Mouse (Mus musculus) midbrain, embryonic 16.5 days (tissue): ENCODE measurements around the gene Fto. TPM values are rescaled to one million over a fixed set of nuclear protein-coding genes. Genes with fewer than 3 reads are reported as not detected.

Experiments
- ATAC-seq: fragments of 200-750 bp; cut with Nextera tagmentation; 2 replicates; pipeline ENCODE4 v1.8.0; 2017; ENCODE audit warnings: moderate TSS enrichment
- H3K27ac ChIP-seq: fragments of 300-500 bp; sonication (generic); 2 replicates; pipeline ENCODE4 v1.5.1; 2014; ENCODE audit warnings: mild to moderate bottlenecking, low read length, mixed read lengths
- H3K27me3 ChIP-seq: fragments of 300-500 bp; sonication (generic); 2 replicates; pipeline ENCODE4 v1.6.1; 2014; ENCODE audit warnings: low read depth, low read length, mixed read lengths; ENCODE audit not compliant: control insufficient read depth, insufficient read depth
- H3K36me3 ChIP-seq: fragments of 300-500 bp; sonication (generic); 2 replicates; pipeline ENCODE4 v1.6.1; 2014; ENCODE audit warnings: mild to moderate bottlenecking, low read length, moderate library complexity, mixed read lengths; ENCODE audit not compliant: control insufficient read depth, insufficient read depth
- H3K4me1 ChIP-seq: fragments of 300-500 bp; sonication (generic); 2 replicates; pipeline ENCODE4 v1.6.1; 2014; ENCODE audit warnings: mild to moderate bottlenecking, low read length, mixed read lengths; ENCODE audit not compliant: control insufficient read depth, insufficient read depth
- H3K4me2 ChIP-seq: fragments of 300-500 bp; sonication (generic); 2 replicates; pipeline ENCODE4 v1.6.1; 2014; ENCODE audit warnings: mild to moderate bottlenecking, low read length, mixed read lengths
- H3K4me3 ChIP-seq: fragments of 300-500 bp; sonication (generic); 2 replicates; pipeline ENCODE4 v1.5.1; 2014; ENCODE audit warnings: low read depth, mild to moderate bottlenecking, low read length, moderate library complexity, mixed read lengths
- H3K9ac ChIP-seq: fragments of 300-500 bp; sonication (generic); 2 replicates; pipeline ENCODE4 v1.6.1; 2014; ENCODE audit warnings: low read depth, low read length, mixed read lengths
- H3K9me3 ChIP-seq: fragments of 300-500 bp; sonication (generic); replicated peaks from 2 replicates; pipeline ENCODE4 v1.6.1; 2014; ENCODE audit warnings: mild to moderate bottlenecking, low read length, mixed read lengths; ENCODE audit not compliant: control insufficient read depth, poor library complexity, severe bottlenecking
- WGBS: fragments of 180-500 bp; shearing (Covaris S2); extraction: QIAGEN DNeasy Blood & Tissue Kit; methylation state at CpG from one replicate; pipeline ENCODE4 v1.1.7; 2014; 5-methylcytosine and 5-hydroxymethylcytosine counted together
- polyA plus RNA-seq: library from polyadenylated mRNA; unstranded; fragments of >200 nt; fragmentation: Nextera tagmentation; extraction: Ambion mirVana; gene quantifications from 2 replicates; pipeline ENCODE4 v1.2.1, GENCODE M21; 2015

Fto gene
- polyA plus RNA-seq, 1 experiment from 2014 or later, result 177 TPM

DNA sequence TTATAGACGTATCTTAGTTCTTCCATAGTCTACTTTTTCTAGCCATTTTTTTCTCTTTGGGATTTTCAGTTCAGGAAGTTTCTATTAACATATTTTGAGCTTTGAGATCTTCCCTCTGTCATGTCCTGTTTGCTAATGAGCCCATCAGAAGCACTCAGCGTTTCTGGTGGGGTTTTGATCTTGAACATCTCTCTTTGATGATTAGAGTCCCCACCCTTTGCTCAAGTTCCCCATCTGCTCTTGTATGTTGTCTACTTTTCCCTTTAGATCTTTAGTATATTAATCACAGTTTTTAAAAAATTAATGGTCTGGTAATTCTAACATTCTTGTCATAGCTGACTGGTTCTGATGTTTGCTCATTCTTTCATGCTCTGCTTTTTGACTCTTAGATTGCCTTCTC, 150.4 kb downstream of the Fto start:
- Histone ChIP-seq H3K27me3 (no peaks in the 10 kb centered on the region), H3K36me3 (no peaks in the 10 kb centered on the region), H3K9me3 (no peaks in the 10 kb centered on the region), H3K4me2 (no peak overlapping the region), H3K4me3 (no peak overlapping the region), H3K9ac (no peak overlapping the region), H3K27ac (no peak overlapping the region), H3K4me1 (no peaks in the 10 kb centered on the region)
- ATAC-seq, result no peak
- 56% methylated on average over 2 of the region's 2 CpGs for WGBS

DNA sequence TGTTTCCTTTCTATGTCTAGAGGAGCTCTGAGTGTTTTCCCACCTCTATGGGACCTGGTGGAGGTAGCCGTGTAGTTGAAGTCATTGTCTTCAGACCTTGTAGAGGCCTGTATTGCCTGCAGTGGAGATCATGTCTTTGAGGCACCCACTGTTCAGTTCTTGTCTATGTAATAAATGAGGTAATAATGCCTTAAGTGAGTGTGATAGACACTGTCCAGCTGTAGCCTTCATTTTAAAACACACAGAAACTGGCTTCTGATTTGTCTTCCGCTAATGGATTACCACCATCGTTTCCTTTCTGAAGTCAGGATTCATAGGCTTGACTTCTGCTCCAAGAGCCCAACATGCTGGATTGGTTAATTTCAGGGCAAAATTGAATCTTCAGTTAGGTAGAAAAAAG, 154.1 kb downstream of the Fto start:
- WGBS, result 91% methylated on average over 3 of the region's 3 CpGs
- no peaks in the 10 kb centered on the region for H3K27me3 ChIP-seq
- no peak overlapping the region for H3K27ac ChIP-seq
- ATAC-seq, result no peak
- H3K4me1 ChIP-seq, result no peaks in the 10 kb centered on the region
- no peak overlapping the region for H3K9ac ChIP-seq
- H3K4me2 ChIP-seq, result no peak overlapping the region
- H3K9me3 ChIP-seq, result no peaks in the 10 kb centered on the region
- no peak overlapping the region for H3K4me3 ChIP-seq
- H3K36me3 ChIP-seq, result no peaks in the 10 kb centered on the region

DNA sequence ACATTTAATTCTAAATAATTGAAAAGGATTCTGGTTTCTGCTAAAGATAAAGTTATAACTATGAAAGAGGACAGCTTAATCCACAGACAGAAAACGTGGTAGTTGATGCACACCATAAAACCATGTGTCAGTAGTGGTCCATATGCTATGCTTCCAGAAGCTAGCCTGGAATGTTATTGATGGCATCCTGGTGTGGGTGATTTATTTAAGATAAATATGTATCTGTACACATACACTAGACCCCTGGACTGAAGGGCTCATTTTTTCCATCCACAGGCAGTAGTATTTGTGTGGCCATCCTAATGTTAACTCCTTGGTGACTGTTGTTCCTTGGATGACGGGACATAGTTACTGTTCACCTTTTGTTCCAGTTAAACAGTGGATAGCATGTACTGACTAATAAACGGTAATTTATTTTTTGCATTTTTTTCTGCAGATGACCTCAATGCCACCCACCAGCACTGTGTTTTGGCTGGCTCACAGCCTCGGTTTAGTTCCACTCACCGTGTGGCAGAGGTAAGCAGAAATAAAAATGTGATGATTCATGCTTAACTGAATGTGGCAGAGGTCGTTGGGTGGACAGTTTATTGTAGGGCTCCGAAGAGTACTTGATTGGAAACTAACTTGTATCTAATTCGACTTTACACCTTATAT, 154.7 kb downstream of the Fto start:
- Histone ChIP-seq H3K4me1 (no peaks in the 10 kb centered on the region), H3K4me2 (no peak overlapping the region), H3K9me3 (no peaks in the 10 kb centered on the region), H3K36me3 (no peaks in the 10 kb centered on the region), H3K27ac (no peak overlapping the region), H3K4me3 (no peak overlapping the region), H3K27me3 (no peaks in the 10 kb centered on the region), H3K9ac (no peak overlapping the region)
- ATAC-seq, result no peak
- 91% methylated on average over 8 of the region's 8 CpGs for WGBS

DNA sequence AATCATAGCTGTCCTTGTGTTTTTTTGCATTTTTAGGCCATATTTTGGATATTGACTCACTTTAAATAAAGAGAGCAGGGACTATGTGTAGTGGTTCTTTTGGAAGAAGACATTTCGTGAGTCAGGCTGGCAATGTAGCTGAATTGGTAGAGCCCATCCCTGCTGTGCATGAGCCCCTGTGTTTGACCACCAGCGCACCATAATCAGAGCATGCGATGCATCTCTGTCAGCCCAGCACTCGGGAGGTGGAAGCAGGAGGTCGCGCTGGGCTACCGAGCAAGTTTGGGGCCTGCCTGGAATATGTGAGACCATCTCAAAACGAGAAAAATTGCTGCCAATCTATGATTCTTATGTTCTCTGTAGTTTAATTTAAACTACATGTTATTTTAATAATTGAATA, 156.1 kb downstream of the Fto start:
- Histone ChIP-seq H3K4me3 (no peak overlapping the region), H3K9me3 (no peaks in the 10 kb centered on the region), H3K36me3 (peaks cover 2% of the 10 kb centered on the region; the same call in 1 of the 2 replicates), H3K9ac (no peak overlapping the region), H3K4me2 (no peak overlapping the region), H3K4me1 (no peaks in the 10 kb centered on the region), H3K27ac (no peak overlapping the region), H3K27me3 (no peaks in the 10 kb centered on the region)
- 94% methylated on average over 8 of the region's 8 CpGs for WGBS
- ATAC-seq, result no peak

DNA sequence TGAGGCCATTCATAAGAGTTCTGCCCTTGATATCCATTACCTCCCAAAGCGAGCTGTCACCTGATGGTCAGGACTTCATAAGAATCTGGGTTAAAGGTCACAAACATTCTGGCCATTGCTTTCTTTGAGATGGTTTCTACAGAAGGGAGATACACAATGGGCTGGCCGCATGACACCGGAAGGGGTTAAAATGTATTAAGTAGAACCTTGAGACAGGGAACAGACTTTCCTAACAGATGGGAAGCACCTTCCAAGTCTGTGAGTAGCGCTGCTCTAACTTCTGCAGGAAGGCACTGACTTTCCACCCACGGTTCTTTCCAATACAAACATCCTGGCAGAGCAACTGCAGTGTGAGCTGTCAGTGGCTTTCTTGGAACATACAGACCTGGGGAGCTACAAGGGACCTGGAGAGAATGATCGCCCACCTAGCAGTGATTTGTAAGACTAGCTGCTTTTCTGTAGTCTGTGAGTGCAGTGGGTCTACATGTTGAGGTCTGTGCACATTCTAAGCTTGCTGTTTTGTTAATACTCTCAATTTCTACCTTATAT, 161.5 kb downstream of the Fto start:
- Histone ChIP-seq H3K4me2 (no peak overlapping the region), H3K4me1 (no peaks in the 10 kb centered on the region), H3K36me3 (peaks cover 5% of the 10 kb centered on the region; the same call in 1 of the 2 replicates), H3K4me3 (no peak overlapping the region), H3K27me3 (no peaks in the 10 kb centered on the region), H3K27ac (no peak overlapping the region), H3K9me3 (no peaks in the 10 kb centered on the region), H3K9ac (no peak overlapping the region)
- no peak for ATAC-seq
- 94% methylated on average over 6 of the region's 6 CpGs for WGBS

DNA sequence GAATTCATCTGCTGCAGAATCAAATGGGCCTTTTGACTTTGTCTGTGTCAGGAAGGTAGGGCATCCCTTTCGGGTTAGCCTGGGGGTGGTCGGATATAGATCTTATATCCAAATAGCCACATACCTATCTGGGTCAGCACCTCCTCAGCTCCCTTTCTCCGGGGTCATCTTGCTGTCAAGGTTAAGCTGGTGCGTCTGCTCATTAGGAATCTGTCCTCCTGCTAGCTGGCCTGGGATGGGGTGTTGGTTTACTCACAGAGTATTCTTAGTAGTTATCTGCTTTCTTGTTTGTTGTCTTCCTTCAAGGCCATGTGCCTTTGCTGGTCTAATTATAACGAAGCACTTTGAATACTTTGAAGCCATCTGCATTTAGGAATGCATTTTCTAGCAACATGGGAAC, 163.7 kb downstream of the Fto start:
- Histone ChIP-seq H3K4me2 (no peak overlapping the region), H3K27me3 (no peaks in the 10 kb centered on the region), H3K9ac (no peak overlapping the region), H3K36me3 (peaks cover 5% of the 10 kb centered on the region; the same call in 1 of the 2 replicates), H3K9me3 (no peaks in the 10 kb centered on the region), H3K4me3 (no peak overlapping the region), H3K4me1 (no peaks in the 10 kb centered on the region), H3K27ac (no peak overlapping the region)
- WGBS, result 95% methylated on average over 5 of the region's 5 CpGs
- no peak for ATAC-seq

DNA sequence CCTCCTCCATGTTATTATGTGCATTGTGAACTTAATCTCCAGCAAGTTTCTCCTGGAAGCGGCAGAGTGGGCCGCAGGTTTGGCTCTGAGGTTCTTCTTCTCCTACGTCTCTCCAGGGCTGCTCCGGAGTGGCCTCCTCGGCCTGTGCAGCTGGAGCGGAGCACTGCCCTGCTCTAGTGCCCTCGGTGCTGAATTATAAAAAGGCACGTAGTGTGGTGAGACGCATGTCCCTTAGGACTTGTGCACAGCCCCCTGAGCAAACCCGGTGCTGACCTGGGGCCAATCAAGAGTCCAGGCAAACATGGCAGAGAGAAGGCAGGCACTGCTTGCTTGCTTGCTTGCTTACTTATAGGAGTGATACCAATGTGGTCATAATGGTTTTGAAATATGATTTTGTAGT, 164.1 kb downstream of the Fto start:
- ATAC-seq, result no peak
- Histone ChIP-seq H3K27ac (no peak overlapping the region), H3K4me2 (no peak overlapping the region), H3K4me1 (no peaks in the 10 kb centered on the region), H3K27me3 (no peaks in the 10 kb centered on the region), H3K9ac (no peak overlapping the region), H3K4me3 (no peak overlapping the region), H3K9me3 (no peaks in the 10 kb centered on the region), H3K36me3 (peaks cover 5% of the 10 kb centered on the region; the same call in 1 of the 2 replicates)
- WGBS, result 90% methylated on average over 10 of the region's 10 CpGs

DNA sequence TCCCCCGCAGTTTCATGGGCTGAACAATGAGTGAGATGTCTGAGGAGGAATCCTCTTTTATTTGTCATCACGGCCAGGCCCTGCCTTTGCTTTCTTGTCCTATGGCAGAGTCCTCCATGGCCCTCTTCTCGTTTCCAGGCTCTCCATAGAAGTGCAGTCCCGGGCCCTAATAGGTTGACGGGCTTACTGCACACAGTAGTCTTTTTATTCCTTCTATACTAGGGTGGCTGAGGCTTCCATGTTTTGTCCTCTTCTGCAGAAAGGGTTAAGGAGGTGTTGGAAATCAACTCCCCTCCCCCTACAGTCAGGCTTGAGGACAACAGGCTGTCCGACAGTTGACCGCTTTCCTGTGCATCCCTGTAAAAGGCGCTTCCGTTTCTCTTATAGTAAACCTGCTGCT, 169.2 kb downstream of the Fto start:
- 58% methylated on average over 9 of the region's 9 CpGs for WGBS
- Histone ChIP-seq H3K4me3 (no peak overlapping the region), H3K27me3 (no peaks in the 10 kb centered on the region), H3K27ac (no peak overlapping the region), H3K4me1 (no peaks in the 10 kb centered on the region), H3K9me3 (no peaks in the 10 kb centered on the region), H3K9ac (no peak overlapping the region), H3K36me3 (no peaks in the 10 kb centered on the region), H3K4me2 (no peak overlapping the region)
- no peak for ATAC-seq

DNA sequence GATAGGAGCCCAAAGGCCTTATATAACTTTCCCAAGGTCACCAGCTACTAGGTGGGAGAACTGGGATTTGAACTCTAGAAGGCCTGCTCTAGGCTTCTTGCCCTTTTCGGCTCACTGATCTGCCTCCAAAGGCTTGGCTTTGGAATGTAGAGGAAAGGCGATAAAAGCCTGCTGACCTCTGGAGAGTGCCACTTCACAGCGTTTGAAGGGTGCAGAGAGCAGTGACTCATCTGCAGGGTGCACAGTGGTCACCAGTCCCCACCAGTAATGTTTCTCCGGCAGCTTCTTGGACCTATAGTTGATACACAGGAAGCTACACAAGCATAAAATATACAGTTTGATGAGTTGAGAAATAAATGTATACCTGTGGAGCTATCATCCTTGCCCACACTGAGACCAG, 173.1 kb downstream of the Fto start:
- no peak for ATAC-seq
- Histone ChIP-seq H3K27ac (no peak overlapping the region), H3K9me3 (no peaks in the 10 kb centered on the region), H3K36me3 (no peaks in the 10 kb centered on the region), H3K4me2 (no peak overlapping the region), H3K9ac (no peak overlapping the region), H3K4me3 (no peak overlapping the region), H3K27me3 (no peaks in the 10 kb centered on the region), H3K4me1 (peaks cover 16% of the 10 kb centered on the region)
- WGBS, result 87% methylated on average over 4 of the region's 4 CpGs
